Mouse (Mus musculus) embryonic facial prominence, embryonic 13.5 days (tissue): ENCODE measurements around the gene D8Ertd738e. TPM values are rescaled to one million over a fixed set of nuclear protein-coding genes. Genes with fewer than 3 reads are reported as not detected.
A peak's percentile ranks its signal among the peaks of the same experiment; 100 is the strongest.
"Not testable (repeated sequence)": the region's sequence is repeated elsewhere in the genome, so short reads cannot be mapped to it uniquely, and the experiment has no call there.

Experiments used
- ATAC-seq: fragments of 200-750 bp; cut with Nextera tagmentation; 2 replicates; pipeline ENCODE4 v1.8.0; 2017; ENCODE audit warnings: low read depth; ENCODE audit not compliant: insufficient number of reproducible peaks, insufficient read depth, low FRiP score, low TSS enrichment
- H3K27ac ChIP-seq: fragments of 300-500 bp; sonication (generic); 2 replicates; pipeline ENCODE4 v1.5.1; 2015; ENCODE audit warnings: moderate library complexity, mild to moderate bottlenecking, inconsistent platforms
- H3K27me3 ChIP-seq: fragments of 300-500 bp; sonication (generic); 2 replicates; pipeline ENCODE4 v1.6.1; 2015; ENCODE audit warnings: mild to moderate bottlenecking, inconsistent platforms
- H3K36me3 ChIP-seq: fragments of 300-500 bp; sonication (generic); 2 replicates; pipeline ENCODE4 v1.6.1; 2015; ENCODE audit warnings: mild to moderate bottlenecking, inconsistent platforms
- H3K4me1 ChIP-seq: fragments of 300-500 bp; sonication (generic); 2 replicates; pipeline ENCODE4 v1.6.1; 2015; ENCODE audit warnings: inconsistent platforms
- H3K4me2 ChIP-seq: fragments of 300-500 bp; sonication (generic); 2 replicates; pipeline ENCODE4 v1.6.1; 2015; ENCODE audit warnings: moderate library complexity, mild to moderate bottlenecking, inconsistent platforms
- H3K4me3 ChIP-seq: fragments of 300-500 bp; sonication (generic); 2 replicates; pipeline ENCODE4 v1.5.1; 2015; ENCODE audit warnings: mild to moderate bottlenecking, inconsistent platforms
- H3K9ac ChIP-seq: fragments of 300-500 bp; sonication (generic); 2 replicates; pipeline ENCODE4 v1.6.1; 2015; ENCODE audit warnings: mild to moderate bottlenecking, inconsistent platforms
- H3K9me3 ChIP-seq: fragments of 300-500 bp; sonication (generic); 2 replicates; pipeline ENCODE4 v1.6.1; 2016; ENCODE audit warnings: inconsistent platforms
- WGBS: fragments of 180-500 bp; shearing (Covaris S2); methylation state at CpG from one replicate; pipeline ENCODE4 v1.1.7; 2015; ENCODE audit warnings: mixed read lengths; 5-methylcytosine and 5-hydroxymethylcytosine counted together
- polyA plus RNA-seq: library from polyadenylated mRNA; unstranded; fragments of >200 nt; fragmentation: Nextera tagmentation; extraction: Ambion mirVana; gene quantifications from 2 replicates; pipeline ENCODE4 v1.2.1, GENCODE M21; 2015

The D8Ertd738e gene
- polyA plus RNA-seq = 318 and 344 TPM in 2 replicates

GRCm38 (mm10) chr8:84249257-84250170, at the start of gene D8Ertd738e:
D8Ertd738e (minus strand) TSS chr8:84249719.
- H3K27ac ChIP-seq = peak within 1 kb of the TSS; percentile 88
- no peaks in the 10 kb centered on the region for H3K9me3 ChIP-seq
- H3K4me1 ChIP-seq = 0 out of 2 replicates have a peak, but pooled peaks cover 2% of the 10 kb centered on the region
- 3% methylated on average over 52 of the region's 52 CpGs for WGBS
- ATAC-seq = peak; percentile 80
- H3K27me3 ChIP-seq = no peaks in the 10 kb centered on the region
- peak within 1 kb of the TSS; percentile 96 for H3K9ac ChIP-seq
- H3K4me2 ChIP-seq = peak within 1 kb of the TSS; percentile 76
- H3K36me3 ChIP-seq = peaks cover 76% of the 10 kb centered on the region
- peak within 1 kb of the TSS; percentile 94 for H3K4me3 ChIP-seq

- WGBS = 68% methylated on average over 5 of the region's 5 CpGs
- Histone ChIP-seq H3K9me3 (0 out of 2 replicates have a peak, but pooled peaks cover 7% of the 10 kb centered on the region), H3K4me1 (no peaks in the 10 kb centered on the region), H3K27me3 (0 out of 2 replicates have a peak, but pooled peaks cover 3% of the 10 kb centered on the region), H3K4me2 (no peak overlapping the region), H3K36me3 (no peaks in the 10 kb centered on the region), H3K9ac (no peak overlapping the region), H3K27ac (no peak overlapping the region), H3K4me3 (no peak overlapping the region)
- ATAC-seq = no peak
These were observed 47.7 kb upstream of the D8Ertd738e start for GRCm38 (mm10) chr8:84297029-84297785.

- Histone ChIP-seq H3K36me3 (no peaks in the 10 kb centered on the region), H3K27ac (no peak overlapping the region), H3K4me3 (no peak overlapping the region), H3K27me3 (0 out of 2 replicates have a peak, but pooled peaks cover 3% of the 10 kb centered on the region), H3K9ac (no peak overlapping the region), H3K4me2 (no peak overlapping the region), H3K9me3 (no peaks in the 10 kb centered on the region), H3K4me1 (no peaks in the 10 kb centered on the region)
- 23% methylated on average over 8 of the region's 8 CpGs for WGBS
- ATAC-seq = no peak
These were observed 42.2 kb upstream of the D8Ertd738e start for GRCm38 (mm10) chr8:84291688-84292087.

- H3K9me3 ChIP-seq = no peaks in the 10 kb centered on the region
- H3K4me2 ChIP-seq = no peak overlapping the region
- no peak overlapping the region for H3K4me3 ChIP-seq
- H3K27me3 ChIP-seq = 0 out of 2 replicates have a peak, but pooled peaks cover 3% of the 10 kb centered on the region
- no peaks in the 10 kb centered on the region for H3K4me1 ChIP-seq
- H3K27ac ChIP-seq = no peak overlapping the region
- no peaks in the 10 kb centered on the region for H3K36me3 ChIP-seq
- H3K9ac ChIP-seq = no peak overlapping the region
- 76% methylated on average over 5 of the region's 5 CpGs for WGBS
- no peak for ATAC-seq
These were observed 41.6 kb upstream of the D8Ertd738e start for GRCm38 (mm10) chr8:84291086-84291485.

GRCm38 (mm10) chr8:84288892-84289291, 39.4 kb upstream of the D8Ertd738e start:
- ATAC-seq = no peak
- peaks cover 13% of the 10 kb centered on the region for H3K4me1 ChIP-seq
- no peaks in the 10 kb centered on the region for H3K36me3 ChIP-seq
- no peak overlapping the region for H3K4me3 ChIP-seq
- no peak overlapping the region for H3K9ac ChIP-seq
- H3K4me2 ChIP-seq = no peak overlapping the region
- H3K27me3 ChIP-seq = 0 out of 2 replicates have a peak, but pooled peaks cover 2% of the 10 kb centered on the region
- WGBS = 58% methylated on average over 2 of the region's 2 CpGs
- no peak overlapping the region for H3K27ac ChIP-seq
- H3K9me3 ChIP-seq = no peaks in the 10 kb centered on the region

GRCm38 (mm10) chr8:84285665-84286064, 36.1 kb upstream of the D8Ertd738e start:
- H3K4me1 ChIP-seq = peaks cover 19% of the 10 kb centered on the region
- 62% methylated on average over 5 of the region's 5 CpGs for WGBS
- not testable (repeated sequence) for ATAC-seq, H3K27ac ChIP-seq, H3K9me3 ChIP-seq, H3K36me3 ChIP-seq, H3K27me3 ChIP-seq, H3K4me2 ChIP-seq, H3K4me3 ChIP-seq, H3K9ac ChIP-seq

- H3K9ac ChIP-seq = 0 out of 2 replicates have a peak overlapping the region, but pooled peaks have one; percentile 44
These were observed 35.1 kb upstream of the D8Ertd738e start for GRCm38 (mm10) chr8:84284608-84285063.

GRCm38 (mm10) chr8:84280777-84281176, 31.3 kb upstream of the D8Ertd738e start:
- Histone ChIP-seq H3K4me2 (no peak overlapping the region), H3K27ac (no peak overlapping the region), H3K4me3 (no peak overlapping the region), H3K9ac (no peak overlapping the region), H3K36me3 (no peaks in the 10 kb centered on the region), H3K9me3 (no peaks in the 10 kb centered on the region), H3K4me1 (peaks cover 19% of the 10 kb centered on the region), H3K27me3 (no peaks in the 10 kb centered on the region)
- WGBS = 73% methylated on average over 10 of the region's 10 CpGs
- no peak for ATAC-seq

More at GRCm38 (mm10) chr8:84284608-84285063, 35.1 kb upstream of the D8Ertd738e start:
- H3K4me1 ChIP-seq = peaks cover 19% of the 10 kb centered on the region
- H3K9me3 ChIP-seq = no peaks in the 10 kb centered on the region
- WGBS = 13% methylated on average over 9 of the region's 9 CpGs
- H3K4me3 ChIP-seq = peak overlapping the region; percentile 33
- peak overlapping the region; percentile 75 for H3K27ac ChIP-seq
- H3K36me3 ChIP-seq = no peaks in the 10 kb centered on the region
- ATAC-seq = peak; percentile 56; the same call in 1 of the 2 replicates
- no peaks in the 10 kb centered on the region for H3K27me3 ChIP-seq
- peak overlapping the region; percentile 47 for H3K4me2 ChIP-seq

GRCm38 (mm10) chr8:84276447-84276846, 26.9 kb upstream of the D8Ertd738e start:
- H3K4me1 ChIP-seq = no peaks in the 10 kb centered on the region
- no peaks in the 10 kb centered on the region for H3K36me3 ChIP-seq
- 0 out of 2 replicates have a peak, but pooled peaks cover 3% of the 10 kb centered on the region for H3K27me3 ChIP-seq
- H3K9ac ChIP-seq = no peak overlapping the region
- H3K4me2 ChIP-seq = no peak overlapping the region
- no peaks in the 10 kb centered on the region for H3K9me3 ChIP-seq
- H3K27ac ChIP-seq = no peak overlapping the region
- ATAC-seq = no peak
- WGBS = 60% methylated on average over 1 of the region's 1 CpGs
- no peak overlapping the region for H3K4me3 ChIP-seq

- Histone ChIP-seq H3K4me1 (peaks cover 8% of the 10 kb centered on the region), H3K36me3 (no peaks in the 10 kb centered on the region), H3K9ac (0 out of 2 replicates have a peak overlapping the region, but pooled peaks have one; percentile 21), H3K9me3 (no peaks in the 10 kb centered on the region), H3K4me3 (no peak overlapping the region), H3K4me2 (no peak overlapping the region), H3K27me3 (0 out of 2 replicates have a peak, but pooled peaks cover 3% of the 10 kb centered on the region), H3K27ac (no peak overlapping the region)
- ATAC-seq = no peak
- 84% methylated on average over 3 of the region's 3 CpGs for WGBS
These were observed 24.4 kb upstream of the D8Ertd738e start for GRCm38 (mm10) chr8:84273968-84274367.

GRCm38 (mm10) chr8:84272302-84272701, 22.8 kb upstream of the D8Ertd738e start:
- no peak for ATAC-seq
- Histone ChIP-seq H3K27ac (no peak overlapping the region), H3K4me3 (no peak overlapping the region), H3K4me1 (peaks cover 9% of the 10 kb centered on the region), H3K9ac (no peak overlapping the region), H3K27me3 (0 out of 2 replicates have a peak, but pooled peaks cover 3% of the 10 kb centered on the region), H3K36me3 (no peaks in the 10 kb centered on the region), H3K9me3 (no peaks in the 10 kb centered on the region), H3K4me2 (no peak overlapping the region)
- 82% methylated on average over 4 of the region's 4 CpGs for WGBS
